Mouse (Mus musculus): ENCODE measurements around the gene Zbtb16.
A peak's percentile ranks its signal among the peaks of the same experiment; 100 is the strongest.

Gene Zbtb16

GRCm38 (mm10) chr9:48710355-48711295, 125.4 kb downstream of the Zbtb16 start:
- no peak for DNase-seq (ENCODE audit: extremely low spot score)

- no peak for DNase-seq (ENCODE audit: extremely low spot score)
Observed at GRCm38 (mm10) chr9:48707824-48708229, 128.2 kb downstream of the Zbtb16 start.

- no peak for DNase-seq (ENCODE audit: extremely low spot score)
Observed at GRCm38 (mm10) chr9:48707134-48707823, 128.7 kb downstream of the Zbtb16 start.

DNA sequence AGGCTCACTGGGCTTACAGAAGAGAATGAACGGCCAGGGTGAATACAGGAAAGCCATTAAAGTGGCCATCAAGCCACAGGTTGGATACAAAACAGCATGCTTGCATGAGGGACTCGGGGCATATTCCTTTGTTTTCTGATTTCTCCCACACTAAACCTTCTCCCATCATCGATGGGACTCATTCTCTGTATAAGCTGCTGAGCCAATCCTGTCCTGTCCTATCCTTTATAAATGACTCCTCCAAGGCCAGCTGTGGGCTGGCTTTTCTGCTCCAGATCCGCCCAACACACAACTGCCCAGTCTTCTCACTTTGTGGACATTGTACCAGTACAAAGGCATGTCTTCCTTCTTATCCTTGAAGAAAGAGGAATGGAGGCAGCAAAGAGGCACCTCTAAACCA, 134.7 kb downstream of the Zbtb16 start:
- no peak for DNase-seq (ENCODE audit: extremely low spot score)

GRCm38 (mm10) chr9:48700871-48701270, 135.2 kb downstream of the Zbtb16 start:
- DNase-seq (ENCODE audit: extremely low spot score) = no peak

DNA sequence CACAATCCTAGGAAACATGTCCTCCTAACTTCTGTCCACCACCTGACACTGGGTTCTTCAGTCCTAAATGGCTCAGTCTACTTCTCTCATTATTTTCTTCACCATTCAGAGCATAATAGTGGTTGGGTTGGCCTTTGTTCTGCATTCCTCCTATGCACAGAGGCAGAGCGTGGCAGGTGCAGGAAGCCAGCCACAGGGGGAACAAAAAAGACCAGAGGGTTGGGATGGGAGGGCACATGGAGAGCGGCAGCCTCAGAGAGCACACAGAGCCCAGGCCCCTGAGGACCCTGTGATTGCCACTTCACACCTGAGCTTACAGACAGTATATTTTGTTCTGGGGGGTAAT, 138.6 kb downstream of the Zbtb16 start:
- DNase-seq (ENCODE audit: extremely low spot score) = peak; percentile 37

GRCm38 (mm10) chr9:48696731-48697469, 139.1 kb downstream of the Zbtb16 start:
- peak; percentile 87 for DNase-seq (ENCODE audit: extremely low spot score)

DNA sequence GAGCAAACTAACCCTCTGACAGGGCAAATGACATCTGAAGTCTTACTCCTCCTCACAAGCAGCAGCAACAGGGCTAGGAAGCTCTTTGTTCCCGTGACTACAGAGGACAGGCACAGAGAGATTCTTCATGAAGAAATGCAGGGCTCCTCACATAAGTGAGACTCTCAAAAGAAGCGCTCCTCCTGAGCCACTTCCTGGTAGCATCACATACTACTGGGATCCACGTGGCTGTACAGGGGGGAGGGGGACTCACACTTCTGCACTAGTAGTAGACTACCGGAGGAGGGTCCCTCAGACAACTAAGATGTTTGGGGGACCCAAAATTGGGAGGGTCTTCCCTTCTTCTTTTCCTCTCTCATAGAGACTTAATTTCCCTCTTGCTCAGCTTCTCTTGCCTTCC, 139.7 kb downstream of the Zbtb16 start:
- no peak for DNase-seq (ENCODE audit: extremely low spot score)

DNA sequence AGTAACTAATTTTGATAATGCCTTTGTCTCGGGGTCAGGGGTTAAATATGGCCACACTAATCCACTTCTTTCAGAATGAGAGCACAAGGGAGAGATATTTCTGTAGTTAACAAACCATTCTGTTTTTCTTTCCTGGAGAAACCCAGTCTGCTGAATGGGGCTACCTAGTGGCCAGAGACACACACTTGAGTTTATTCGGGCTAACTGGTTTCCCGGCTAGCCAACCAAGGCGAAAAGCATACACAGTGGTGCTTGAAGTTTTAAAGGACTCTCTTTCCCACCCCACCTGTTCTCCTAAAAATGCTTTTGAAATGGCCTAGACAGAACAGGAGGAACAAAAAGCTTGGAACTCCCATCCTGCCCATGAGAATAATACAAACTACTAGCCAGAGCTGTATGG, 140.2 kb downstream of the Zbtb16 start:
- DNase-seq (ENCODE audit: extremely low spot score) = peak; percentile 39

DNA sequence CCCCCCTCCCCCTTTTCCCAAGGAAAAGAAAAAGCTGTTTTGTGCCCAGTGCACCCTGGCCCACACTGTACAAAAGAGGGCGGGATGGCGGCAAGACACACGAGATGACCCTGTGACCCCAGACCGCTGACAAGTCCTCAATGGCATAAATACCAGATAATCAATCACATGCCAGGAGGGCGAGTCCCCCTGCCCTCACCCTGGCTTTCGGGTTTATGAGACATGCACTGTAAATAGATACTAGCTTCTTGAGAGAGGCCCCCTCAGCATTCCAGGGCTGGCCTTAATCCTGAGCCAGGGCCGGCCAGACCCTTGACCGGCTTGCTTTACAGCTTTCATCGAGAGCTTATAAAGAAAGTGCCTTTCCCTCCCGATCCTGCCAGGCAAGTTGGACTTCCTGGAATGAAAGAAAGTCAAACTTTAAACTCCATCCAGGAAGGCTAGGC, 141.4 kb downstream of the Zbtb16 start:
- peak; percentile 83 for DNase-seq (ENCODE audit: extremely low spot score)

GRCm38 (mm10) chr9:48693696-48694095, 142.3 kb downstream of the Zbtb16 start:
- no peak for DNase-seq (ENCODE audit: extremely low spot score)

DNA sequence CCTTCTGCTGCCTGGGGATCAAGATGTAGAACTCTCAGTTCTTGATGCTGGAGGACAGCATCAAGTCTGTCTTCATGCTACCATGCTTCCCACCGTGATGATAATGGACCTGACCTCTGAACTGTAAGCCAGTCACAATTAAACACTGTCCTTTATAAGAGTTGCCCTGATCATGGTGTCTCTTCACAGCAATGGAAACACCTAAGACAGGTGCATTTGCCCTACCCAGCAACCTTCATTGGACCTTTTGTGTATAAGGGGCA, 146.4 kb downstream of the Zbtb16 start:
- no peak for DNase-seq (ENCODE audit: extremely low spot score)

GRCm38 (mm10) chr9:48688859-48689717, 146.9 kb downstream of the Zbtb16 start:
- DNase-seq (ENCODE audit: extremely low spot score) = no peak

GRCm38 (mm10) chr9:48687891-48688290, 148.1 kb downstream of the Zbtb16 start:
- DNase-seq (ENCODE audit: extremely low spot score) = no peak

- DNase-seq (ENCODE audit: extremely low spot score) = no peak
Observed at GRCm38 (mm10) chr9:48685721-48686120, 150.3 kb downstream of the Zbtb16 start.

DNA sequence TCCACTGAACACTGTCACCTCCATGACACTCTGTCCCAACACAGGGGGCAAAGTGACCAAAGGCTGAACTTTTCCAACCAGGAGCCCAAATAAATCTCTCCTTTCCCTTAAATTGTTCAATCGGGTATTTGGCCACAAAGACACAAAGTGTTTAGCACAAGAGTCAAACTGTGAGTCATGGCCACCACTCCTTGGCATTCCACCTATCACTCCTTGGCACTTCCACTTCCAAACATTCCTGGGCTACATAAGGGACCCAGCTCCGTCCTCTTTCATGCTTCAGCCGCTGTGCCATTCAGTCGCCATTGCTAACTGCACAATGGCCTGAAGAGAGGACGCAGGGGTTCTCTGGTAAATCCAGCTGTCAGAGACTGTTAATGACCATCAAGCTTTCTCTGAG, 151.9 kb downstream of the Zbtb16 start:
- no peak for DNase-seq (ENCODE audit: extremely low spot score)

DNA sequence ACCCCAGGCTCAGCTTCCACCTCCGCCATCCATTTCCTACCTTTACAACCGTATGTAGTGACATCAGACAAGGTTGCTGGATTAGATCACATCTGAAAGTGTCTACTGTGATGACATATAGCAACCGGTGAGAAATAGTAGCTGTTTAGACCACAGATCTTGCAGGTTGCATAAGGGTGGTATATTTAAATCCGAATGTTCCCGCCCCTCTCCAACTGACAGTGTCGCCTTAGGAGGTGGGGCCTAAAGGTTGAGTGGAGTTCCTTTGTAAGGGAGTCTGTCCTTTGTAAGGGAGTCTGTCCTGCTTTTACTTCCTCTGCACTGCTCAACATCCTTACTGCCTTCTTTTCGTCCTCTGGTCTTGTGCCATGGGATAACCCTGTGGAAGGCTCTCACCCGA, 154.8 kb downstream of the Zbtb16 start:
- DNase-seq (ENCODE audit: extremely low spot score) = no peak

GRCm38 (mm10) chr9:48678426-48679358, 157.3 kb downstream of the Zbtb16 start:
- DNase-seq (ENCODE audit: extremely low spot score) = peak; percentile 59

DNA sequence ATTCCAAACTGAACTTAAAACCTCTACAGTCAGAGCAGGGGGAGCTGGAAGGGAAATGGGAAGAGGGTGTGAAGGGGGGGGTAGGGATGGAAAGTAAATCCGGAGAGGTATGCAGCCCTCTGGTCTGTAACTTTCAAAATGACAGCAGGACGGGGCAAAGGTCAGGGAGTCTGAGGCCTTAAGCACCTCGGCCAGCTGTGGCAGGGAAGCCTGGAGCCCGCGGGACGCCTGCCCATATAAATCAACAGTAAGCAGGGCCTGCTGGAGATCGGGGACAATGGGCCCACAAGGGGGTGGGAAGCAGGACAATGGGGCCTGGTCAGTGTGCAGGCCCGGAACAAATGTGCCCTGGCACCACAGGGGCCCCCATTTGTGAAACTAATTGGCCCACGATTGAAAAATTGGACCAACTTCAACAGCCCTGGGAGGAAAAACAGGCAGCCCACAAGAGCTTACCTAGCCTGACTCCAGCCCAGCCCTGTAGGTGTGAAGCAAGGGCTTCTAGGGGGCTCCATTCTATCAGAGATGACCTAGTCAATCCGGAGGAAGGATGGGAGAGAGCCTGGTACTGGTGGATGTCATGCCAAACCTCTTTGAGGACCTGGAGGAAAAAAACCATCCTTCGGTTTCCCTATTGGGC, 160.8 kb downstream of the Zbtb16 start:
- DNase-seq (ENCODE audit: extremely low spot score) = peak; percentile 87
